Mouse (Mus musculus) right cerebral cortex, adult 2 months (tissue): Measurements from ENCODE around the gene Lamp3.
"Not testable (repeated sequence)": the region's sequence is repeated elsewhere in the genome, so short reads cannot be mapped to it uniquely, and the experiment has no call there.

Source experiments
- DNase-seq, 2 experiments: peaks; one replicate each; pipeline ENCODE4 v3.0.0; 2021 to 2022; ENCODE audit warnings: low spot score in 2 of 2

The Lamp3 gene

DNA sequence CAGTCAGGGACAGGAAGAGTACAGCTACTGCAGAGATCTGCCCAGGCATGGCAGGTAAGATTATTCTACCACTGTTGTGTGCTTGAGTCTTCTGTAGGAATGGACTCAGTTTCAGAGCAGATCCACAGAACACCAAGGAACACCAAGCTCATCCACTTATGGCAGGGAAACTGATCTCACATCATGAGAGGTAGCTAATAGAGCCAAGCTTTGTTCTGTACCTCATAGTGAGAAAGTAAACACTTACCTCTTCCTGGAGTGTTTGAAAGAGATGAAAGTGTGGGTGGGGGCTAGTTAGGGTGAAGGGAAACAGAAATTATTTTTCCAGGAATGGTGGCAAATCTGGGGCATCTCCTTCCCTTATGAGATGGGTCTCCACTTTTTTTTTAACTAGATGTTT, at the start of gene Lamp3:
TSS of gene Lamp3 (minus strand) at position 160 of the 400 bp plus-strand sequence.
- no peak for DNase-seq

DNA sequence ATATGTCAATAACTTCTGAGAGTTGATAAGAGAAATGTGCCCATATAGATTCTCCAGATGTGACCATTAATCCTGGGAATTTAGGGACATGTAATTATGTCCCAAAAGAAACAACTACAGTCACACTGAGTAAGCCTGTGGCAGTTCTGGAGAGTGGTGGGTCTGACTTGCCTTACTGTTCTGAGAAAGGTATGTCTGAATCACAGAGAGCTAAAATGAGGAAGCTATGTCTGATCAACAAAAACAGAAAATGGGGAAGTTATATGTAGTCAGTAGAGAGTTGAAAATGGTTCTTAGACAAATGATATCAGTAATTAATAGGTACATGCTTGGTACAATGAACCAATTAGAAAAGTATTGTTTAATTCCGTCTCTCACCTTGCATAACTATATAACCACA, 26.7 kb upstream of the Lamp3 start:
- DNase-seq = no peak

DNA sequence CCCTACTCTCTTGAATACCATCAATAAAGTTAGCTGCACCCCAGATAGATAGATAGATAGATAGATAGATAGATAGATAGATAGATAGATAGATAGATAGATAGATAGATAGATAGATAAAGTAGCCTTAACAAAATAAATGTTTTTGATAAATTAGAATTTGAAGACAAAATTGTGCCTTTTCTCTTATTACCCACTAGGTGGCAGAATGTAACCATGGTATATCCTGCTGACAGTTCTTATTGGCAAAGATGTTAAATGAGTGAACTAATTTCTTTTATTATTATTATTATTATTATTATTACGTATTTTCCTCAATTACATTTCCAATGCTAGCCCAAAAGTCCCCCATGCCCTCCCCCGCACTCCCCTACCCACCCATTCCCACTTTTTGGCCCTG, 18.0 kb upstream of the Lamp3 start:
- not testable (repeated sequence) for DNase-seq

DNA sequence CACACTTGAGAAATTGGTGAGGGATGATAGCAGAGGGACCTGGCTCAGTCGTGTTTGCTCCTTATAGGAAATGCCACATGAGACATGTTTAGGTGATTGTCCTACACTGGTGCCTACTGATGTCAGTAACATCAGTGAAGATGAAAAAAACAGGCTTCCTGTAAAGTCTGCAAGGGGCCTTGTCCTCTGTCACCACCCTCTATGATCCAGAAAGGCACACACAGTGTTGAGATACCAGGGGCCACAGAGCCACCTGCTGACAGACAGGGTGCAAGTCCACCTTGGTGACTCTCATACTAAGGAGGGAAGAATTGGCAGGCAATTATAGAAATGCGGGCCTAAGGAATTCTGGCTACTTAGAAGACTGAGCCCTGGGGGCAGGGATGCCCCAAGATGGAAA, 14.8 kb upstream of the Lamp3 start:
- no peak for DNase-seq

DNA sequence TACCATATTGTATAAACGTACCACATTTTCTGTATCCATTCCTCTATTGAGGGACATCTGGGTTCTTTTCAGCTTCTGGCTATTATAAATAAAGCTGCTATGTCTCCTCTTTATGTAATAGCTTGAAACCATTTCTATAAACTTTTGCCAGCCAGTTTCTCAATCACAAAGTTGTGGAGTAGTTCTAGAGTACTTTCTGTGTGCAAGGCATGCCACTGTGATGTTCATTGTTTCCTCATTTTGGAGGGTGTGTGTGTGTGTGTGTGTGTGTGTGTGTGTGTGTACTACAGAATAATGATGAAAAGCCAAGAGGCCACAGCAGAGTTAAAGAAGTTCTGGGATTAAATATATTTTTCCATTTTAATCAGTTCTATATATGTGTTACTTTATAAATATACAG, 1.2 kb upstream of the Lamp3 start:
- DNase-seq = no peak

DNA sequence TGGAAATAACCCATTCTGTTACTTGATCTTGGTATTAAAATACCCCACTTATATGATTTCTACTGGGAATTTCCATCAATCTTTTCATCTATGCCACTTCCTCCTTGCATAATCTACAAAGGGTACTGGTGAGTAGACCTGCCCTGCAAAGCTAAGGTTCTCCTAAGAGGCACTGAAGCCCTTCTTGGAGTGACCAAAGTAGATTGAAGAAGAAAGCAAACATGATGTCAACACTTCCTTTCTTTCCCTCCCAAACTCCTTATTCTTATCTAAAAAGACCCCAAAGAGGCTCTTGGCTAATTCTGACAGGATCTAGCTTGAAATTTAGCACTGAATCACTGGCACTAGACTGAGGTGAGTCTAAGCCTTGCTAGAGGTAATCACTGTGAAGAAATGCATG, 7.0 kb downstream of the Lamp3 start:
- no peak for DNase-seq

DNA sequence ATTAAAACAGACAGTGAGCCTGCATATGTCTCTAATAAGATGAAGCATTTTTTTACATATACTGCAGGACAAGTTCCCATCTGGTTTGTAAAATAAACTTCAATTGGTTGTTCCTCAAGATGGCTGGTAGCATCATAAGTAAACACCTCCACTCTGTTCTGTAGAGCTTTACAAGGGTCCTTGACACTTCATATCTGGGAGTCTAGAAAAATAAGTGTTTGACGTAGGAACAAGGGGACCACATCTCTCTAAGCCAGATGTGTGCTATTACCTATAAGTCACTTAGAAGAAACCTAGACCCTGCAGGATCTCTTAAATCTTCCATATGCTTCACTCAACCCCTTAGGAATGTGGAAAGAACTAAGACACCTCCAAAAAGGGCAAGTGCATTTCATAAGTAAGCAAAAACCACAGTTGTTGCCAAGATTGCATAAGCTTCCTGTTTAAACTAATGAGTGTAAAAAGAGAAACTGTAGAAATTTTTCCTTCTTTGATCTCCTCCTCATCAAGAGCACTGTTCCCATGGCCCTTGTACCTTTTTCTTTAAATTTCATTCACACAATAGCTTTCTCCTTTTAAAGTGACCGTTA, 35.3 kb downstream of the Lamp3 start:
- no peak for DNase-seq

DNA sequence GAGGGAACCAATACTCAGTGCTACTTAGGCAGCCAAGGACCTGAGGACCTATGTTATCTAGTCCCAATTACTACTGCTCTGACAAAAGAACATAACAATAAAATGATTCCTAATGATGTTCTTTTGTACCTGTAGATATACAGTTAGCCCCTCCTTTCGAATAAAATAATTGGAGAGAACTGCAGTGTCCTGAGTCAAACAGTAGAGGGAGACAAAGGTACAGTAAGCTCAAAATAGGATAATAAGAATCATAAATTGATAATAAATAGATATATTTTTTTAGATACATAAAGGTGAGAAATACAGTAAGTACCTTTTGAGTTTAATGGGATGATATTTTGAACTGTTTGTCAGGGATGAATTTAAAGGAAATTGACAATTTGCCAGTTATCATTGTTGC, 39.9 kb downstream of the Lamp3 start:
- no peak for DNase-seq

DNA sequence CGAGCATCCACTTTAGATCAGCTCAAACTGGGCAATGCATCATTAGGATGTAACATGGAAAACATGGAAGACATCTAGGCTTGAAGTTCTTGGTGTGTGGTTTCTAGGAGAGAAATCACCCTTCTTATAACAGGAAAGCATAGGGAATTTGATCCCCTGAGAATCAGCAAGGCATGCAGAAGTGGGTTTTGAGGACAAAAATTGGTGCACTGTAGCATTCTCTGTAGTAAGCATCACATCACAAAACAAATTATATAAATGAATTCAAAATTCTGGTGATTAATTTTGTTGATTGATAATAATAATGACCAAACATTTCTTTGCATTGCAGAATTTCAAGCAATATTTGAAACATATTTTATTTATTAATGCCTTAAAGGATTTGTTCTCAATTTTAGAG, 76.4 kb downstream of the Lamp3 start, which contains the start of gene Olfr171:
TSS of gene Olfr171 (minus strand) at position 101 of the 400 bp plus-strand sequence.
- DNase-seq = no peak

DNA sequence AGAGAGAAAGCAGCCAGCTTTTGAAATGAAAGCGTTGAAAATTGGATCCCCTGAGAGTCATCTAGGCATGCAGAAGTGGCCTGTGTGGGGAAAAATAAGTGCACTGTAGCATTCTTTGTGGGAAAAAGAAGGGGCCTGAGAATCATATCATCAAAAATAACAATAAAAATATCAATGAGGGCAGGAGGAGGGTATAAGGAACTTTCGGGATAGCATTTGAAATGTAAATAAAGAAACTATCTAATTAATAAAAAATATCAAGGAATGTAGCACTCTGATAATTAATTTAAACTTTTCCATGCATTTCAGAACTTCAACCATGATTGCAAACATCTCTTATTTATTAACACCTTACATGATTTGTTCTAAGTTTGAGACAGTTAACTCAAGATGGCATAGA, 94.4 kb downstream of the Lamp3 start, which contains the start of gene Olfr170:
TSS of gene Olfr170 (minus strand) at position 101 of the 400 bp plus-strand sequence.
- DNase-seq = not testable (repeated sequence)
